Mouse (Mus musculus) brain, embryonic 18.5 days (tissue): ENCODE data around the gene Arl13a.
"Not testable (repeated sequence)": the region's sequence is repeated elsewhere in the genome, so short reads cannot be mapped to it uniquely, and the experiment has no call there.

Experiments
- DNase-seq: peaks from one replicate; pipeline ENCODE4 v3.0.0-alpha.2; 2012; ENCODE audit warnings: low read depth, low spot score

Gene Arl13a

DNA sequence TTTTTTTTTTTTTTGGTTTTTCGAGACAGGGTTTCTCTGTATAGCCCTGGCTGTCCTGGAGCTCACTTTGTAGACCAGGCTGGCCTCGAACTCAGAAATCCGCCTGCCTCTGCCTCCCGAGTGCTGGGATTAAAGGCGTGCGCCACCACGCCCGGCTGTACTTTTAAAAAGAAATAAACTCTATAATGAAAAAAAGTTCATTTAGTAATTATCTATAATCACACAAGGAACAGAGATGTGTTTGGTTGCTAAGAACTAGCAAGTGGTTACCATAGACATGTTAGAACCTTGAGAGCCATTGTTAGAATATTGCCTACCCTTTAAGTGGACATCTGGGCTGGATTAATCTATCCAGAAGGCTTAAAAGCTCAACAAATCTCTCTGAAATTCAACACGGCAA is at the start of gene Arl13a:
Arl13a (plus strand) TSS at position 301 of the 400 bp plus-strand sequence.
- not testable (repeated sequence) for DNase-seq

DNA sequence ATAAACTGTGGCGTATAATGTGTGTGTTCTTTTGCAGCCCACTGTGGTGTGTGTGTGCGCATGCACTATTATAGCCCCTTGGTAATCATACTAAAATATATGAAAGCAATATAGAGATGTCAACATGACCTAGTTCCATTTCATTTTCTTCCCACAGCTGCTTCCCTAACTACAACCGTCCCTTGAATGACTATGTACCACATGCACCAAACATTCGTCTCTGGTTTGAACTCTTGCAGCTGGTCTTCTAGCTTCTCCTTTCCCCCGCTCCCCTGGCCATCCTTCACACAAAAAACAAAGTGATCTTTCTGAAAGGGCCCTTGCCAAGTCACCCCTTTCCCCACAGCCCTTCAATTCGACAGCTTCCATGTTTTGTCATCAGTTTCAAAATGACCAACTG is 47.3 kb upstream of the Arl13a start:
- no peak for DNase-seq

DNA sequence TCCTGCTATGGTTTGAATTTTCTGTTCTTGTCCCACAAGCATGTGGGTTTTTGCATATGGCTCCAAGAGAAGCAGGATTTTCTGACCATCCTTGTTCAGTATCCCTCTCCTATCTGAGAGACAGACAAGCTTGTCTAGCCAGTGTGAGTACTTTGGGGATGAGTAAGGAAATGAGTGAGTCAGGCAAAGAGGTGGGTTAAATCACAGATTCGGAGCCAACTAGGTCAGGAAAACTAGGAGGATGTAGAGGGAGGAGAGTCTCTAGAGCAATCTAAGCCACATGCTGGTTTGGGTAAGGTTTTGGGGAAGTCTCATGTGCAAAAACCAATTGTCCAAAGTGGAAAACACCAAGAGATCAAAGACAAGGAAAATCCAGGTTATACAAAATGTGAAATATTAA is 45.8 kb upstream of the Arl13a start:
- no peak for DNase-seq

DNA sequence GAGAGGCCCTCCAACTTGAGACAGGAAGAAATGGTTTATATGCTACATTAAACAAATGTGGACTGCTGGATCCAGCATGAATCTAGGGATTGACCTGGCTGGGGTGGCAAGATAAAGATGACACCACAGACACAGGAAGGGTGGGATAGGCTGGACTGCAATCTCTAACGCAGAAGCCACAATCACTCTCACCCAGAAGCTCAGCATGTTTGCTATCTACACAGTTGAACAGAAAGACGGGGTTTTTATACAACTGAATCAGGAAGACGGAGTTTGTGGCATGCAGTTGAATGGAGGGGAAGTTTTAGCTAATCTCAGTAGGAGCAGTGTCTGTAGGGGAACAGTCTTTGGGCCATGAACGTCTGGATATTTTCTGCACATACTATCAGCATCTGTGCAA is 45.3 kb upstream of the Arl13a start:
- DNase-seq, result no peak

DNA sequence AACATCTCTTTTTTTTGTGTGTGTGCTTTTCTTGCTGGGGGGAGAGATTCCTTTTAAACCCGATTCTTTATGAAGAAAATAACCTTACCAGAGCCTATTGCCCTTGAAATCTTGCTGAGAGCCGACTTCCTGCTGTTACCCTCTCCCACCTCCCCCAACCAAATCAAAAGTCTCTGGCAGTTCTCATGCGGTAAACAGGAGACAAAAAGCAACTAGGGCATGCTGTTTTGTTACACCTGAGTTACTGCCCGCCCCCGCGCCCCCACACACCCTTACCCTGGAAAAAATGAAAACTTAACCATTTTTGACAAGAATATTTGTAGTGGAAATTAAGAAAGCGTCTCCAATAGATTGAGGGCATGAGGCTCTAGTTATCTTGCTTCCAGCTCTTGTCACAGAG is 29.1 kb upstream of the Arl13a start:
- no peak for DNase-seq

DNA sequence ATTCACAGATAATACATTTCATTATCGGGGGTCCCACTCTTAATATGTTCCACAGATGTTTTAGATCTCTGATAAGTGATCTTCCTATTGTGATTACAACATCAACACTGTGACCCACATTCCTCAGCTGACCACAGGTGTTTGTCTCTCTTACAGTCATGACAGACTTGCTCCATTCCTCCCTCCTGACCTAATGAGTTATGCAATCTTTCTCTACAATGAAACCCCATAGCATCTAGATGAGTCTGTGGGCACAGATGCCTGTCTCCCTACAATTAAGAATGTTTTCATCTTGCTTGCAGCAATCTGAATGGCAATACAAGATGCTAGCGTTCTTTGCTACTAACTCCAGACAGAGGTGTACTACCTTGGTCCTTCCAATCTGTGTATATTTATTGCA is 26.9 kb upstream of the Arl13a start:
- DNase-seq, result no peak

DNA sequence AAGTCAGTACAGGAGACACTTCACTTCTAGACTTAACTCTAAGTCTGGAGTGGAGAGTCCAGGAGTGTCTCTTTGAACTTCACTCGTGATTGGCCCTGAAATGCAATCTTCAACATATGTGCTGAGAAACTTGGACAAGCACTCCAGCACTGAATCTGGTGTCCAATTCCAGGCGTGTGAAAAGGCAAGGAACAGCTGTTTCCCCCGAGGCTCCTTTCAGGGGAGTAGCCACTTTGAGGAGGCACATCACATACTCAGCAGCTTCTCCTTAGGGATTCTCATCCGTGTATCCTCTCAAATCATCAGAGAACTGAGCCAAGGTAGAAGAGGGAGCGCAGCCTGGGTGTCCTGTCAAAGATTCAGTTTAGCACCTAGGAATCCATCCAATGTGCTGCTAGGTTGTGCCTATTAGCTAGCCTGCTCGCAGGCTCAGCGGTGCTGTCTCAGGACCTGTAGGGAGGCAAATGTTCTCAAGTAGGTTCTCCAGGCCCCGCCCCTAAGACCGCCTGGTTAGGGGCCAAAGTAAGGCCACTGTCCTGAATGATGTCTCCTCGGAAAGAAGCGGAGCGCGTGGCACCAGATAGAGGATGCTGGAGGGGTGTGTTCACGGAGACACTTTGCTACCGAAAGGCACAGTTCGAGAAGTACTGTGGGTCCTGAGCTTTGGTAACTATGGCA is 25.1 kb upstream of the Arl13a start, which contains the start of gene Xkrx:
Xkrx (minus strand) TSS at position 34 of the 678 bp plus-strand sequence.
- no peak for DNase-seq

DNA sequence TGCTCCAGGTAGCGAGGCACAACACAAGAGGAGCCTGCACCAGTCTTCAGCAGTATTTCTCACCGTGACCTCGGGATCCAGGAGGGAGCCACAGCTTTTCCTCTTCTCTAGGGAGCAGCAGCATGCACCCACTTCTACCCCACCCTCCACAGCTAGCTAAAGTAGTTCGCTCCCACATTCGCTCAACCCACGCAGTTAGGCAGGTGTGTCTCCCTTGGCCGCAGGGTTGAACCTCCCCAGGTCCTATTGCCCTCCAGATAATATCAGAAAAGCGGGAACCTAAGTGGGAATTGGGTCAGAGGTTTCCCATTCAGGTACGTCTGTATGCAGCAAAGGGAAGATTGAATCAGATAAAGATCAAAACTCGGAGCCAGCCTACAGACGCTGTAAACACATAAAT is 24.5 kb upstream of the Arl13a start:
- DNase-seq, result no peak

DNA sequence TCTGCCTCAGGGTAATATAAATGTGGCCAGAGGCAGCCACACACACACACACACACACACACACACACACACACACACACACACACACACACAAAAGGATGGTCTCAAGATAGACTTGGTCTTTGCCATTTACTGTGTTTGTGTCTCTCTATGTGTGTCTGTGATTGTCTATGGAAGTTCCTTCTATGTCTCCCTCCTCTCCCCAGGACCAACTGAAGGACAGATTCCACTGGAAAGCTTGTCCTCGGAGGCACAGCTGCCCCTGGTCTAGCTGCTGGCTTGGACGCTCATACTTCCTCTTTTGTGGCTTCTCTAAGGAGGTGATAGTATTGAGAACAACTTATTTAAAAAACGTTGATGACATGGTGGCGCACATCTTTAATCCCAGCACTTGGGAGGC is 23.8 kb upstream of the Arl13a start:
- no peak for DNase-seq

DNA sequence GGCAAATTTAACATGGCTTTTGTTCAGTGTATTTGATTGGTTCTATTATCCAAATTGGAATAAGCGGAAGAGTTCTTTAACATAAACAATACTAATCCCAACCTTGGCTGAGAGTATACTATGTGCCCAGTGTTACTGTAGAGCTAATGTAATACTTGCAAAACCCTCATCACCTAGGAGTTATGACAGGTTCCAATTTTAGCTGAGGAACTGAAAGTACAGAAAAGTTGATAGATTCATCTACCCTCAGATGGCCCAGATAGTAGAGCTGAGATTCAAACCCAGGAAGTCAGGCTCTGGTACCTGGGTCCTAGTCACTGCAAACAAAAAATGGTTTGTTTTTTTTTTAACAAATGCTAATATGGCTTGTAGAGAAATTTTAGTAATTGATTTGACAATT is 16.7 kb upstream of the Arl13a start:
- DNase-seq, result no peak

DNA sequence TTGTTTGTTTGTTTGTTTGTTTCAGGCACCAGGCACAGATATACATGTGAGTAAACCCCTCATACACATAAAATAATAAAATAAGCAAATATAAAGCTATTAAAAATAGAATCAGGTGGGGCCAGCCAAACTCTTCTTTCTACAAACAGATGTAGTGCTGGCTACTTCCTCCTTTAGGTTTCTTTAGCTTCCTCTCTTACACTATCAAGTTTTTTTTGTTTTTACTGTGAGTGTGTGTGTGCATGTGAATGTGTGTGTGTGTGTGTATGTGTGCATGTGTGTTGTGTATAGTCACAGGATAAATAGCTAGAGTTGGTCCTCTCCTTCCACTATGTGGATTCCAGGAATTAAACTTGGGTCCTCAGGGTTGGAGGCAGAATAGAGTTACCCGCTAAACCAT is 12.6 kb upstream of the Arl13a start:
- no peak for DNase-seq

DNA sequence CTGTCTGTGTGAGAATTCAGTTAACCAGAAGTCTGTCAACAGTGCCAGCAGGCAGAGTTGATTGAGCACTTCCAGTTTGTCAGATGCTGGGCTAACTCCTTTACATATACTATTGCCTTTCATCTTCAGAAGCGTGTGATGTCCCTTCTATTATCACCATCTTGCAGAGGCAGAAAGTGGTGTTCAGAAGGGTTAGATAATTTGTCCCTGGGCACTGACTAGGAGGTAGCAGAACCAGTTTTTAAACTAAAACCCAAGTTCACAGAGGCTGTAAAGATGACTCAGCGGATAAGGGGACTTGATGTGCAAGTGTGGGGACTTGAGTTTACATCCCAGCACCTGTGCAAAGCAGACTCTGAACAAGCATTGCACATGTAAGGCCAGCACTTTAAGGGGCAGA is 21.2 kb downstream of the Arl13a start:
- no peak for DNase-seq

DNA sequence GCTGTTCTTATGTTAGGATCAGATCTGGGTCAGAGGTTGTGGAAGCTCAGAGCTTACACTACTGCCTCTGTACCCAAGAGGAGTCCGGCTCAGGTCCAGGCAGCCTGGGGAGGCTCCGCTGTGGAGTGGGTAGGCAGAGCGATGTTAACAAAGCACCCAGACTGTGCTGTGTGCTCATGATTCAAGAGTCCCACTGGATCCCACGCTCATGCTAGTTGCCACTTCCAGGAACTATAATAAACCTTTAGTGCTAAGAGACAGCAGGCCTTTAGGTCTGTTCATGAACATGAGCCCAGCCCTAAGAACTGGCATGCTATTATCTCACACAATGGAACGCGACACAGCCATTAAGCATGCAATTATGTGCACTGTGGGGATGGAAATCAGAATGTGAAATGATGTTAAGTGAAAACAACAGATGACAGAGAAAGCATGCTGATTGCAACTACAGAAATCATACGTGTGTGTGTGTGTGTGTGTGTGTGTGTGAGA is 23.9 kb downstream of the Arl13a start:
- no peak for DNase-seq

DNA sequence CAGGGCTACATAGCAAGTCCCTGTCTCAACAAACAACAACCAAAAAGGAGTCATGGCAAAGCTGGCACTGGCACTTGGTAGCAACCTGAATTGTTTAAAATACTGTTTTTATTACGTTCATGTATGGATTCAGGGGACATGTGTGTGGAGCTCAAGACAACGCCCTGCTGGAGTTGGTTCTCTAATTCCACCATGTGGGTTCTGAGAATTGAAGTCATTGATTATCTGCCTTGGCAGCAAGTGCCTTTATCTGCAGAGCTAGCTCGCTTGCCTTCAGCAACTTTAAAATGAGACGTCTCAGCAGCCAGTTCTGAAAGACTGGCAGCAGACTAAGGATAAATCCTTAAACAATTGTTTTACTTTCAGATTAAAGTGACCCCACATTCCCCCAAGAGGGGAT is 30.9 kb downstream of the Arl13a start:
- DNase-seq, result no peak

DNA sequence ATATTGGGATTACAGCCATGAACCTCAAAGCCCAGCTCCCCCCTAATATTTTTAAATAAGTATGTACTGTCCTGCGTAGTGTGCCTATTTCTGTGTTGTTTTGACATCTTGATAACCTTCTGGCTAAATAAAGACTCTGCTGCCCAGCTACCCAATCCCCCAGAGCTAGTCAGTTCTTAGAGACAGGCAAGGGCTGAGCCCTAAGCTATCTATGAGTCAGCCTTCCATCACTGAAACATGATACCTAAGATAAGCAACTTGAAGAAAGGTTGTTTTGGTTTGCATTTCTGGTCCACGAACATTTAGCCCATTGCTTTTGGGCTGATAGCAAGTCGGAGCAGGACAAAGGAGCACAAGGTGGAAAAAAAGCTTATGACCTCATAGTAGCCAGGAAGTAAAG is 33.3 kb downstream of the Arl13a start:
- no peak for DNase-seq

DNA sequence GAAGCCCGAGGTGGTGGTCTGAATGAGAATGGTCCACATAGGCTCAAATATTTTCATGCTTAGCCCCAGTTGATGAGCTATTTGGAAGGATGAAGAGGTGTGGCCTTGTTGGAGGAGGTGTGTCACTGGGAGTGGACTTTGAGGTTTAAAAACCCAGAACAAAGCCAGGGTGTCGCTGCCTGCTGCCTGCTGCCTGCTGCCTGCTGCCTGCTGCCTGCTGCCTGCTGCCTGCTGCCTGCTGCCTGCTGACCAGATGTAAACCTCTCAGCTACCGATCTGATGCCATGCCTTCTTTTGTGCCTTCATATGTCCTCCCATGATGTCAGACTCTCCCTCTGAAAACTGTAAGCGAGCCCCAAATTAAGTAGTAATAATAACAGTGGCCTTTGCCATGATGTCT is 34.6 kb downstream of the Arl13a start, which contains the start of gene Nox1:
Nox1 (minus strand) TSS at position 101 of the 400 bp plus-strand sequence.
- DNase-seq, result no peak

DNA sequence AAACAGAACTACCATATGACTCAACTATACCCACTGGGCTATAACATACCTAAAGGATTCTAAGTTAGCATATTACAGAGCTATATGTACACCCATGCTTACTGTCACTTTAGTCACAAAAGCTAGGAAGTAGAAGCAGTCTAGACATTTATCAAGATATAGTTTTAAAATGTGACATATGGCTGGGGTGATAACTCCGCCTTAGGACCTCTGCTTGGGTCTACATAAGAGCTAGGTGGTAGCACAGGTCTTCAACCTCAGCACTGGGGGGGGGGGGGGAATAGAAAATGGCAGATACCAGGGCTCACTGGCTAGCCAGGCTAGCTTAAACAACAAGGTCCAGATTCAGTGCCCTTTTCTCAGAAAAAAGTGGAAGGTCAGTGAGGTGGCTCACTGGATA is 45.7 kb downstream of the Arl13a start:
- no peak for DNase-seq

DNA sequence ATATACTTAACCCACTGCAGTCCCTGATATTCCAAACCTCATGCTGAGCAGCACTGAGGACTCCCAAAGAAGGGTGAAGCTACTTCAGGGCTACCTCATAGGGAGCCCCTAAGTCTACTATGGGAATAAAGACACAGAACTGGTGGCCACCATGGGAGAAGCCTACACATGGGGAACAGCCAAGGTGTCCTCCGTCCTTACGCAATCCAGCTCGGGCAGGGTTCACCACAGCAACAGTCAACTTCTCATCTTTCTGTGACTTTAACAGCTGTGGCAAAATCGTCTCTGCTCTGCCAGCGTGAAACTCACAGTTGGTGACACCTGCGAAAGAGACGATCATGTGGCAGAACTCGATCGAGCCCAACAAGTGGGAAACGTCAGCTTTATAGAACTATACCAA is 51.0 kb downstream of the Arl13a start:
- no peak for DNase-seq

DNA sequence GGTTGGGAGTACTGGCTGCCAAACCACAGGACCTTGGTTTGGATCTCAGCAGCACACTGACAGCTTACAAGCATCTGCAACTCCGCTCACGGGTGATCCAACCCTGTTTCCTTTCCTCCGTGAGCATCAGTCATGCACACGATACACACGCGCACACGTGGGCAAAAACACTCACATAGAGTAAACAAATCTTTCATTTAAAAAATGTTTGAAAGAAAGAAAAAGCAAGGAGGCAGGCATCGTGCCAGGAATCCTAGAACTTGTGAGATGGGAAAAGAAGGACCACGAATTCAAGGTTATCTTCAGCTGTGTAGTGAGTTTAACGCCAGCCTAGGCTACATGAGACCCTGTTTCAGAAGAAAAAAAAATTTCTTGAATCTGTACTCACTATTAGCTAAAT is 58.6 kb downstream of the Arl13a start:
- DNase-seq, result no peak

DNA sequence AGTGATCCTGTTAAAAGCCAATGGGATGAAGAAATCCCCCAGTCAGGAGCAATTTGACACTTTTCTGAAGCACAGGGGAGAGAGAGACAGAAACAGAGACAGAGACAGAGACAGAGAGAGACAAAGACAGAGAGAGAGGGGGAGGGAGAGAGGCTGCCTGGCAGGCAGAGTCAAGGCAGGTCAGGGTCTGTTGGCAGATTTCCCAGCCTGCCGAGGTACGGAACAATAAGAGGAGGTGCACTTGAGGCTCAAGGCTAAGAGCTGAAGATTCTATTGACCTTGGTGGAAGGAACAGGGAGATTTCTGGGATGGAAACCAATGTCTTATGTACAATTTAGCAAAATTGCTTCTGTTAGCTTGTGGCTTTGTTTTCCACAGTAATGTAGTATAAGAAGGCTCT is 60.9 kb downstream of the Arl13a start:
- no peak for DNase-seq
